Mouse (Mus musculus): ENCODE measurements around the gene Lin52. TPM values are rescaled to one million over a fixed set of nuclear protein-coding genes. Genes with fewer than 3 reads are reported as not detected.

The Lin52 gene
- total RNA-seq (2023) = 17.3 TPM

DNA sequence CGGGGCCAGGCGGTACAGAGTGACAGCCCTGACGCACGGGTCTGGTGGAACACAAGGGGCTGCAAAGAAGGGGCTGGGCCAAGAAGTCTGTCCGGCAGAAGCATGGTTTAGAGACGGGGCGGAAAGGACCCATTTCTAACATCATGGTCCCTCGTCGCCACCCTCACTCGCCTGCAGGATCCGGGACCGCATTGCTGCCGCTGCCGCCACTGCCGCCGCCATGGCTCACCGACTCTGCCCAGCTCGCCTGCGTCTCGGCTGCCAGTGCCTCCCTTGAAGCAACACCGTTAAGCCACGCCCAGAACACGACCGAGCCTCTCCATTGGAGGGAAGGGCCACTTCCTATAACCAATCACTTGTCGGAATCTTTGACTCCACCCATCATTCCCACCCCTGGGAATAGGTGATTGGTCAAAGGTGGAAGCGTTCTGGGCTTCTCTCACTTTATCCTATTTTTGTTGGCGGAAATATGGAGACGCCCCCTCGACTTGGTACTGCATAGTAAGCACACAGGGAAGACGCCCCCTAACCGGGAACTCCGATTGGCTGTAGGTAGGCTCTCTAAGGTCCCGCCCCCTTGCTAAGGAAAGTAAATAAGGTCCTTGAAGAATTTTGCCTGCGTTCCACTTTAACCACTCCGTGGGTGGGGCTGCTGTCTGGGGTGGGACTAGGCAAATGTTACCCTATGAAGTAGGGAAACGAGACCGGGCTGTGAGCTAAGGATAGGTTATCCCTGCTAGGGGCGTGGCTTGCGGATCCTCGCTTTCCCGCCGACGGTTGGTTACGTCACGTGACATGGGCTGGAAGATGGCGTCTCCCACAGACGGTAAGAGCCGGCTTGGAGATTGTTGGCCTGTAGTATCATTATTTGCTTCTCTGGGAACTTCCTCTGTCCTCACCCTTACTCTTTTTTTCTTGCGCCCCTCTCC is at the start of gene Lin52, which contains the start of gene Aldh6a1:
TSS of gene Lin52 (plus strand) at position 705 of the 929 bp plus-strand sequence.
TSS of gene Aldh6a1 (minus strand) at position 287 of the 929 bp plus-strand sequence.

GRCm38 (mm10) chr12:84408819-84409507 is 42.3 kb upstream of the Lin52 start, which contains the start of the genes Entpd5 and Bbof1:
Entpd5 (minus strand) TSS chr12:84409029.
Bbof1 (plus strand) TSS chr12:84409071.

DNA sequence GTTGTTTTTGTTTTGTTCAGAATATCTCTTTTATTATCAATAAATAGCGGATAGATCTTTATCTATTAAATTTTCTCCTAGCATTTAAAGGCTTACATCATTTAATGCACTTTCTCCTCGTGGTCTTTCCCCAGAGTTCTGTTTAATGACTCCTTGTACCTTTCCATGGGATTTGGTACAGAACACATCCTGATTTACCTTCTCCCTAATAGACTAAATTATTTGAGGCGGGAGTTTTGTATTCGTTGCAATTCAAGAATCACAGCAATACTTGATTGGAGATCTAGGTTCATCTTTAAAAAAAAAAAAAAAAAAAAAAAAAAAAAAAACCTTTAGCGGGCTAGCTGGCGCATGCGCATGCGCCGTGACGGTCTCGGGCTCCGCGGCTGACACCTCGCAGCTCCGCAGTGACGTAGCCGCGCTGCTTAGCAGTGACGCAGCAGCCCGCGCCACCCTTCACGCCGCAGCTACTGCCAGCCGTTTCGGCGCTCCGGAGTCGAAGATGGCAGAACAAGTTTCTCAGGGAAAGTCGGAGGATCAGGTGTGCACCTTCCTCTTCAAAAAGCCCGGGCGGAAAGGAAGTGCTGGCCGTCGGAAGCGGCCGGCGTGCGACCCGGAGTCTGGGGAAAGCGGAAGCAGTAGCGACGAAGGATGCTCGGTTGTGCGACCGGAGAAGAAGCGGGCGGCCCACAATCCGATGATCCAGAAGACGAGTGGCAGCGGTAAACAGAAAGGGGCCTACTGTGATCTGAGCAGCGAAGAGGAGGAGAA is 34.2 kb upstream of the Lin52 start, which contains the start of gene Rnf113a2:
TSS of gene Rnf113a2 (plus strand) at position 363 of the 771 bp plus-strand sequence.

GRCm38 (mm10) chr12:84569336-84569970 is 118.2 kb downstream of the Lin52 start, which contains the start of gene Vsx2:
Vsx2 (plus strand) TSS chr12:84569762.

Other genes starting within 250 kb of the Lin52 start
- gene Elmsan1, start 232.5 kb upstream of the Lin52 start, total RNA-seq (2023) = 163 TPM
- gene Ptgr2, start 166.2 kb upstream of the Lin52 start, total RNA-seq (2023) = 15.2 TPM
- 63.9 TPM for gene Zfp410, start 134.6 kb upstream of the Lin52 start, total RNA-seq (2023)
- 22.0 TPM for gene Coq6, start 89.8 kb upstream of the Lin52 start, total RNA-seq (2023)
- 0.47 TPM for gene Fam161b, start 89.6 kb upstream of the Lin52 start, total RNA-seq (2023)
- gene Entpd5, start 42.4 kb upstream of the Lin52 start, total RNA-seq (2023) = 34.9 TPM
- 1.2 TPM for gene Bbof1, start 42.4 kb upstream of the Lin52 start, total RNA-seq (2023)
- gene Rnf113a2, start 34.2 kb upstream of the Lin52 start, total RNA-seq (2023) = 38.7 TPM
- 9.3 TPM for gene Aldh6a1, start 418 bp upstream of the Lin52 start, total RNA-seq (2023)
- not detected for gene Vsx2, start 118.3 kb downstream of the Lin52 start, total RNA-seq (2023)
- gene Abcd4, start 166.0 kb downstream of the Lin52 start, total RNA-seq (2023) = 17.7 TPM
- not detected for gene Vrtn, start 189.6 kb downstream of the Lin52 start, total RNA-seq (2023)
- gene Syndig1l, start 247.4 kb downstream of the Lin52 start, total RNA-seq (2023) = not detected